Mouse (Mus musculus) spleen, adult 18-20 months (tissue): ENCODE measurements around the gene Ugt1a8.
"Not testable (repeated sequence)": the region's sequence is repeated elsewhere in the genome, so short reads cannot be mapped to it uniquely, and the experiment has no call there.

Experiments
- DNase-seq, 2 experiments: peaks; one replicate each; pipeline ENCODE4 v3.0.0; 2022; ENCODE audit warnings: mixed read lengths in 2 of 2

Ugt1a8 gene

DNA sequence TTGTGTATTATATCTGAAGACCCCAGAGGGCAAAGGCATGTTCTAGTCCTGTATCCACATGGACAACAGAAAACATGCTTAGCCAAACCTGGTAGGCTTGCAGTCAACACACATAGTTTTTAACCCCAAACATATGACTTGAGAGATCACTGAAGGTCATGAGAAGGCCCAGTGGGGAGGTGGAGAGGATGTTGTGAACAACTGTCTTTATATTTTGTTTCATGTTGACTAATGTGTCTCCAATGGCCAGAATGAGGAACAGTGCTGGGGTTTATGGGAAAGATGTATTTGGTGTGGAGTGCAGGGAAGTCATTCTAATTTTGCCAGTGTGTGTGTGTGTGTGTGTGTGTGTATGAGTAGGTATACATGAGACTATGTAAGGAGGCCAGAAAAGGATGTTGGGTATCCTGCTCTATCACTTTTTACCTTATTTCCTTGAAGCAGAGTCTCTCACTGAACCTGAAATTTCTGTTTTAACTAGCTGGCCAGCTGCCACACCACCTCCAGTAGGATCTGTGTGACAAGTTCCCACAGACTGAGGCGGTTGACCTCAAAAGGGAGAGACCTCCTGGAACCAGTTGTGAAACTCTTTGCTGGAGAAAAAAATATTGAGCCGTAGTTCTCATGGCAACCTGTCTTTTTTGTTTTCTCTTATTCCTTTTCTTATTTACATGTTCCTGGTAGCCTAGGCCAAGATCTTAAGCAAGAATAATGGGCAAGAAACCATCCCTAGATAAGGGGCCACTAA lies 136.6 kb downstream of the Ugt1a8 start:
- DNase-seq: no peak

DNA sequence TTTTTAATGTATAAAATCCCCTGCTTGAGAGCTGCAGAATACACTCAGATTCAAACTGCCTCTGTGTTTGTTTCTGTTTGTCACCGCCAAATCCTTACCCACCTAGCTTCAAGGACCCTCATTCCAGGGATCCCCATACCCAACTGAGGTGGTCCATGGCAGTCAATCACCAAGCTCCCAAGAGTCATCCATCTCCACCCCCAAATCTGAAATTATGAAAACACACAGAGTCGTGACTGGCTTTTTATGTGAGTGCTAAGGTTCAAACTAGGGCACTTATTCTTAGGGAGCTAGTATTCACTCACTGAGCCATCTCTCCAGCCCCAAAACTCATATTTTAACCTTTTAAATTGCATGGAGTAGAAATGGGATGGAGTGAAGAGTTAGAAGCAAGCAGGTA lies 137.7 kb downstream of the Ugt1a8 start:
- DNase-seq: not testable (repeated sequence)

DNA sequence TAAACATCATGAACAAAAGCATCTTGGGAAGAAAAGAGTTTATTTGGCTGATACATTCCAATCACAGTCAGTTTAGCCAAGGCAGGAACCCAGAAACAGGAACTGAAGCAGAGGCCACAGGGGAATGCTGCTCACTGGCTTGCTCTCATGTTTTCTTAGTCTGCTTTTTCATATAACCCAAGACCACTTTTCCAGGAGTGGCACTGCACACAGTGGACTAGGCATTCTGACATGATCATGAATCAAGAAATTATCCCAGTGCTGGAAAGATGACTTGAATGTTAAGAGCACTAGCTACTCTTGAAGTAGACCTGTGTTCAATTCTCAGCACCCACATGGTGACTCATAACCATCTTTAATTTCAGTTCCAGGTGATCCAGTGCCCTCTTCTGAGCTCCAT lies 138.1 kb downstream of the Ugt1a8 start:
- no peak for DNase-seq

DNA sequence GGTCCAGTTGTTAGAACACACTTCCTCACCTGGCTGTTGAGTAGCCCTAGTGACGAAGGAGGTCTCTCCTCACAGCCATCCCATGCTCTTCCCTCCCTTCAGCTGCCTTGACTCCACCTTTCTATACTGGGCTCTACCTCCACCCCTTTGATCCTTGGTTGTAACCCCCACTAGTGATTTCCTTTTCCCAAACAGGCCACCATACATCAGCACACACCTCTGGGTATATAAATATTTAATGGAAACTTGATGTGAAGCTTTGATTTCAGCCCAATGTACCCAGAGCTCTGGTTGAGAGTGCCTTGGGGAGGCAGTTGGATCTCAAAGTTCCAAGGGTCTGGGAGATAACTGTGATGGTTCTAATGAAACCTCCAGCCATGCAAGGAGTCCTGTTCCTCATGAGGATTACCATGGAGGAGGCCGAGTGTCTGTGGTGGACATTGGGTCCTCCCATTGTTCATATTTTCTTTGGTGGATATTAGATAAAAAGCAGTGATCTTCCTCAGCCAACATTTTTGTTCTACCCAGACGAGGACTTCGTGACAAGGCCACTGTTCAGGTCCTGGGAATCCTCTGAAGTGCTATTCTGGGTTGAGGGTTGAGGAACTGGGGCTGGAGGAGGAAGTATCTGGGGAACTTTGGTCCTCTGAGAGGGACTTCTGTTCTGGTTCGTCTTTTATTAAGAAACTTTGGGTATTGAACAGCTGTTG lies 139.2 kb downstream of the Ugt1a8 start, which contains the start of gene Mroh2a:
TSS of gene Mroh2a (plus strand) at position 317 of the 710 bp plus-strand sequence.
- DNase-seq: peak in 1 of 2 experiments; percentile 26

- DNase-seq: peak in 1 of 2 experiments; percentile 6
These were observed 139.9 kb downstream of the Ugt1a8 start for GRCm38 (mm10) chr1:88227482-88227881.

GRCm38 (mm10) chr1:88228121-88228520 lies 140.5 kb downstream of the Ugt1a8 start:
- peak; percentile 10 to 16 for DNase-seq

DNA sequence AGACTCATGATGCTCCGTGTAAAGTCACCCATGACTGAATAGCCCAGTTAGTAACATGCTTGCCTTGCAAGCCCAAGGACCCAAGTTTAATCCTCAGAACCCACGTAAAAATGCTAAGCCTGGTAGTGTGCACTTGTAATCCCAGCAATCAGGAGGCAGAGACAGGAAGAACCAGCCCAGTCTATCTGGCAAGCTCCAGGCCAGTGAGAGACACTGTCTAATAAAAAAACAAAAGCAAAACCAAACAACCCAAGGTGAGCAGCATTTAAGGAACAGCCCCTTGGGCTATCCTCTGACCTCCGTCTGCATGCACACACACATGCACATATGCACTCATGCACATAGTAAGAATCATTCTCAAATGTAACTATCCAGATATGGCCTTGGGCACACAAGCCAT lies 142.0 kb downstream of the Ugt1a8 start:
- peak in 1 of 2 experiments; percentile 6 for DNase-seq

- peak; percentile 4 to 12 for DNase-seq
These were observed 142.4 kb downstream of the Ugt1a8 start for GRCm38 (mm10) chr1:88229986-88230385.

GRCm38 (mm10) chr1:88230421-88230820 lies 142.8 kb downstream of the Ugt1a8 start:
- DNase-seq: peak; percentile 6 to 14

DNA sequence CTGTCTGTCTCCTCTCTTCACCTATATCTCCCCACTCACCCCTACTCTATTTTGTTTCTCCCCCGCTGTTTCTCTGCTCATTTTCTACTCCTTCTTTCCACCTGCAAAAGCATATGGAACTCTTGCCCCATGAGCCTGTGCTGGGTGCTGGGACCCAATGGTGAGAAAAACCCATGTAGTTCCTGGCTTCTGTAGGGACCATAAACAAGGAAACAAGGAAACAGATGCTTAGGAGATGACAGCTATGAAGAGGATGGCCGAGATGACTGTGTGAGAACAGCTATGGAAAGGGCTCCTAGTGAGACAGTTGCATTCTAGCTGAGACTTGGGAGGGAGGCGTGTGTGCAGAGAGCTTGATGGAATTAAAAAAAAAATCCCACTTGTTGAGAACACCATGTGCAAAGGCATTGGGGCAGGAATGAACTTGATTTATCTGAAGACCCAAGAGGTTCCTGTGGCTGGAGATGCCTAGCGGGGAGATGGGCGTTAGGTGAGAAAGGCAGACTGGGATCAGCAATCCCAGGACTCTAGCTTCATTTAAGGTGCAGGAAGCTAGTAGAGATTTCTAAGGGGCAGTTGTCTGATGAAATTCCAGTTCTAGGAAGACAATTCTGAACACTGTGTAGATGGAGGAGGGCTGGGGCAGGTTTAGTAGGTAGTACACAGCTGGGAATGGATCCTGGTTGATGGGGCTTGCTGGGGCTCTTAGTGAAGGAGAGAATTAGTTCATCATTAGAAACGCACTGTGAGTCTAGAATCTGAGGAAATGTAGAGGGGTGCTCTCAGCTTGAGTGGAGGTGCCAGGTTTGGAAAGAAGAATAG lies 143.6 kb downstream of the Ugt1a8 start:
- peak; percentile 5 to 7 for DNase-seq

DNA sequence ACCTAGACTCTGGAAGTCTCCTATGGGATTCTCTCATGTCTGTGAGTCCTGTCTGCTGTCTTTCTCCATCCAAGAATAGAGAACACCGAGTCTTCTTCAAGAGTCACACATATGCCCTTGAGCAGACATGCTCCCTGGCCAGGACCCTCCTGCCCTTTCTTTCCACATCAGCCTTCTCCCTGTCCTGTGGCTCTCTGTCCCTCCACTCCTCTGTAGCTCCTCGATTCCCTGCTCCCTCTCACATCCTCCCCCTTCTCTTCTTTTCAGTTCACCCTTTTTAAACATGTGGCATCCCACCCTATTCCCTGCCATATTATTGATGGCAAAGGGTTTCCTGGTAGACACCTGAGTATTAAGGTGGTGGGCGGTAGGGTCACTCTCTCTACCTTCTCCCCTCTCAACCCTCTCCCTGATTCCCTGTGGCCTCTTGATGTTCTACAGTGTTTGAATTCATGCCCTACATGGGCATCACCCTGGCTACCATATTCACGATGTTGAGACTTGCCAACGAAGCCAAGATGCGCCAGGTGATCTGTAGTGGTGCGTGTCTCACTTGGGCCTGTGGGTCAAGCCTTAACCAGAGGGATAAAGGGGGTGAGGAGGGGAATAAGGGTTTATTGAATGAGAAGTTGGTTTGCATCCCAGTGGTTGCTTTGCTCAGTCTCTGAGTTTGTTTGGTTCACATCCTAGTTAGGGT lies 144.3 kb downstream of the Ugt1a8 start:
- DNase-seq: peak; percentile 8 to 9

DNA sequence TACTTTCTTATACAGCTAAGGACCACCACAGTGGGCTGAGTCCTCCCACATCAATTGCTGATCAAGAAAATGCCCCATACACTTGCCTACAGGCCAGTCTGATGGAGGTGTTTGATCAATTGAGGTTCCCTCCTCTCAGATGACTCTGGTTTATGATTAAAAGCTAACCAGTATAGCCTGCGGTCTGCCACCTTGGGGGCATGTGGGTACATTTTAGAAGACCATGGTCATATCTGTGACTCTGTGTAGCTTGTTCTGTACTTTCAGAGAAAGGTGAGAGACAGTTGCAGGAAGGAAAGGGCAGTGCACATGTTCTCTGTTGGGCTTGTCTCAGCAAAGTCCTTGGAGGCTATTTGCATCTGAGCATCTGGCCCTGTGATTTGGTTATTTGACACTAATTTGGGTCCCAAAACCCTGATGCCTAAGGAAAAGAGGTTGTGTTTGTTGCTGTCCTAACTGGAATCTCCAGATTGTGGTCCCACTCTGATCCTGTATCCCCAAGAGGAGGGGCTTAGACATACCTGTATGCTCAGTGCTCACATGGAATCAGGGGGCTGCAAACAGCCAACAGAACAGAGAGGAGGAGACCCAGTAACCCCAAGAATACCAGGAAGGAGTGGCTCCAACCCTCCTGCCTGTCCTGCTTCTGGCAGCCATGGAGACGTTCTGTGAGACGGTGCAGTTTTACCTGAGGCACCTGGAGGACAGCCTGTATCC lies 145.2 kb downstream of the Ugt1a8 start:
- peak in 1 of 2 experiments; percentile 4 for DNase-seq

- peak in 1 of 2 experiments; percentile 17 for DNase-seq
These were observed 146.0 kb downstream of the Ugt1a8 start for GRCm38 (mm10) chr1:88233421-88234247.

- DNase-seq: no peak
These were observed 146.6 kb downstream of the Ugt1a8 start for GRCm38 (mm10) chr1:88234248-88234610.

DNA sequence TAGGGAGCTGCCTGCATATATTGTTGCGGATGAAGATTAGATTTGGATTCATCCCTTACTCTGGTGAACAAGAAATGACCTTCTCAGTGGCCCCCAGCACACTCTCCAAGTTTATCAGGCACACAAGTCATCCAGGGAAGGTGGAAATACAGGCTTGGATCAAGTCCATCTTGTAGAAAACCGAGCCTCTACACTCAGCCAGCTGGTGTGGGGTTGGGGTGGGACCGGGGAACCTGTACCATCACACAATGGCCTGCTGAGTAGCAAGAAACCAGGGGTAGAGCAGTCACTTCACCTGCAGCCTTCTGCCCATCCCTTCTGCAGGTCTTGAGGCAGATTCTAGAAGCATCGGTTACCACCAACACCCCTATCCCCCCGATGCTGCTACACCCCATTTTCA lies 147.0 kb downstream of the Ugt1a8 start:
- DNase-seq: no peak

DNA sequence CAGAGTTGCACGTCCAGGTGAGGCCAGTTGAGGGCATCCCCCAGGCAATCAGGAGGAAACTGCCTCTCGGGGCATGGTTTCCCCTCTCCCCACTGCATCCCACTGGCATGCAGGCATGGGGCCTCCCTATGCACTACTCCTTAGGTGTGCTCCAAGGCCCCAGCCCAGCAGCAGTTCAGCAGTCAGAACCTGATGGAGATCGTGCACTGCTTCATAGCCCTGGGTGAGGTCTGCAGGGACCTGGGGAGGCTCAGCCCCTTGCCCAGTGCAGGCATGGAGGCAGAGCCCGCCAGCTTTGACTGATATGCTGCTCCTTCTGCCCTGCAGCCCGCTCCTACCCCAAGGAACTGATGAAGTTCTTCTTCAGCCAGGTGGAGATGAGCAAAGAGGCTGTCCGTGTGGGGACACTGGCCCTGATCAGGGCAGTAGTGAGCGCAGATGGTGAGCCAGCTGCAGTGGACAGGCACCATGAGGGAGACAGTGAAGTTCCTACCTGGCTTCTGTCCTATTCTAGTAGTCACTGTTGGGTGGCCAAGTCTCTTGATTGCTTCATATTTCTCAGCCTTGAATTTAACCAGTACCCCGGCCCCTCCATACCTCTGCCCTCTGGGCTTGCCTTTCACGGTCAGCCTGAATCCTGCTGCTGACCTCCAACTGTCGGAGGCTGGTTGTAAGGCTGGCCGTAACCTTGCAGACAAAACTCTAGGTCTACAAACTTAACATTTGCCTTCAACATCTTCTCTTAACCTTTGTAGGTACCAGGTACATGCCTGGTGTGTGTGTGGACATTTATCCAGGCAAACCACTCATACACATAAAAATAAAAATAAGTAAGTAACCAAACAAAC lies 147.7 kb downstream of the Ugt1a8 start:
- peak in 1 of 2 experiments; percentile 24 for DNase-seq

GRCm38 (mm10) chr1:88235894-88236415 lies 148.3 kb downstream of the Ugt1a8 start:
- DNase-seq: peak in 1 of 2 experiments; percentile 2

GRCm38 (mm10) chr1:88237311-88237710 lies 149.7 kb downstream of the Ugt1a8 start:
- DNase-seq: peak in 1 of 2 experiments; percentile 17

- DNase-seq: peak in 1 of 2 experiments; percentile 32
These were observed 151.2 kb downstream of the Ugt1a8 start for GRCm38 (mm10) chr1:88238771-88239170.

- peak in 1 of 2 experiments; percentile 8 for DNase-seq
These were observed 152.5 kb downstream of the Ugt1a8 start for GRCm38 (mm10) chr1:88240072-88240471.
